Mouse (Mus musculus) brain, embryonic 14.5 days (tissue): Measurements from ENCODE around the gene Egfl8.

Experiments used
- CTCF ChIP-seq: fragments of 200-500 bp; IDR thresholded peaks from 2 replicates; pipeline ENCODE4 v1.5.1; 2012; ENCODE audit warnings: inconsistent platforms, mild to moderate bottlenecking, moderate library complexity, borderline replicate concordance; ENCODE audit not compliant: insufficient read depth, insufficient read length; ENCODE audit errors: extremely low read depth
- POLR2A ChIP-seq: fragments of 200-500 bp; IDR thresholded peaks from 2 replicates; pipeline ENCODE4 v1.6.1; 2012; ENCODE audit warnings: mild to moderate bottlenecking, inconsistent platforms, borderline replicate concordance; ENCODE audit not compliant: poor library complexity, insufficient read depth, insufficient read length, severe bottlenecking; ENCODE audit errors: extremely low read depth

- no peak for TF ChIP-seq POLR2A
- TF ChIP-seq CTCF: no peak
Measured at GRCm38 (mm10) chr17:34658145-34658544, 42.4 kb upstream of the Egfl8 start.
